Mouse (Mus musculus) liver, adult 2 months (tissue): ENCODE measurements around the gene Loxl1. TPM values are rescaled to one million over a fixed set of nuclear protein-coding genes. Genes with fewer than 3 reads are reported as not detected.

Source experiments
- DNase-seq: peaks from one replicate; pipeline ENCODE4 v3.0.0-alpha.2; 2011; ENCODE audit warnings: low read depth, low spot score; ENCODE audit errors: extremely low read depth
- H3K27ac ChIP-seq: fragments of 200-500 bp; replicated peaks from 2 replicates; pipeline ENCODE4 v1.5.1; 2012; ENCODE audit warnings: low read depth, mild to moderate bottlenecking, control low read depth, inconsistent platforms, low read length; ENCODE audit not compliant: insufficient read depth
- H3K27me3 ChIP-seq: fragments of 200-500 bp; 2 replicates; pipeline ENCODE4 v1.6.1; 2012; ENCODE audit warnings: mild to moderate bottlenecking, moderate library complexity, low read length, inconsistent platforms; ENCODE audit not compliant: control insufficient read depth, insufficient read depth
- H3K36me3 ChIP-seq: fragments of 200-500 bp; 2 replicates; pipeline ENCODE4 v1.6.1; 2012; ENCODE audit warnings: low read length, inconsistent platforms; ENCODE audit not compliant: control insufficient read depth, insufficient read depth
- H3K4me1 ChIP-seq: fragments of 200-500 bp; 2 replicates; pipeline ENCODE4 v1.6.1; 2011; ENCODE audit warnings: low read length; ENCODE audit not compliant: control insufficient read depth, insufficient read depth
- H3K4me3 ChIP-seq: fragments of 200-500 bp; 2 replicates; pipeline ENCODE4 v1.5.1; 2011; ENCODE audit warnings: low read depth, mild to moderate bottlenecking, control low read depth, low read length, moderate library complexity; ENCODE audit not compliant: insufficient read depth
- H3K79me2 ChIP-seq: fragments of 200-500 bp; 2 replicates; pipeline ENCODE4 v1.6.1; 2012; ENCODE audit warnings: inconsistent platforms, mild to moderate bottlenecking, low read length, moderate library complexity; ENCODE audit not compliant: control insufficient read depth, insufficient read depth
- H3K9ac ChIP-seq: fragments of 200-500 bp; 2 replicates; pipeline ENCODE4 v1.6.1; 2012; ENCODE audit warnings: low read depth, mild to moderate bottlenecking, control low read depth, inconsistent platforms, low read length
- CTCF ChIP-seq: fragments of 200-500 bp; IDR thresholded peaks from 2 replicates; pipeline ENCODE4 v1.5.1; 2011; ENCODE audit warnings: low read depth, low read length, control low read depth
- POLR2A ChIP-seq: fragments of 200-500 bp; IDR thresholded peaks from 2 replicates; pipeline ENCODE4 v1.6.1; 2011; ENCODE audit warnings: low read length, control low read depth; ENCODE audit not compliant: insufficient read depth; ENCODE audit errors: extremely low read depth
- WGBS: fragments of 180-500 bp; shearing (Covaris S2); methylation state at CpG from one replicate; pipeline ENCODE4 v1.1.7; 2018; 5-methylcytosine and 5-hydroxymethylcytosine counted together
- polyA plus RNA-seq: library from polyadenylated mRNA; depleted of rRNA; stranded (reverse); fragments of >200 nt; gene quantifications from 2 replicates; pipeline ENCODE4 v1.2.3, GENCODE M21; 2012
- total RNA-seq: library from RNA; depleted of rRNA; stranded (reverse); fragments of >200 nt; gene quantifications from 2 replicates; pipeline ENCODE4 v1.2.3, GENCODE M21; 2014

Loxl1 gene
- total and polyA plus RNA-seq, 2 experiments = 0.74 to 2.2 TPM

DNA sequence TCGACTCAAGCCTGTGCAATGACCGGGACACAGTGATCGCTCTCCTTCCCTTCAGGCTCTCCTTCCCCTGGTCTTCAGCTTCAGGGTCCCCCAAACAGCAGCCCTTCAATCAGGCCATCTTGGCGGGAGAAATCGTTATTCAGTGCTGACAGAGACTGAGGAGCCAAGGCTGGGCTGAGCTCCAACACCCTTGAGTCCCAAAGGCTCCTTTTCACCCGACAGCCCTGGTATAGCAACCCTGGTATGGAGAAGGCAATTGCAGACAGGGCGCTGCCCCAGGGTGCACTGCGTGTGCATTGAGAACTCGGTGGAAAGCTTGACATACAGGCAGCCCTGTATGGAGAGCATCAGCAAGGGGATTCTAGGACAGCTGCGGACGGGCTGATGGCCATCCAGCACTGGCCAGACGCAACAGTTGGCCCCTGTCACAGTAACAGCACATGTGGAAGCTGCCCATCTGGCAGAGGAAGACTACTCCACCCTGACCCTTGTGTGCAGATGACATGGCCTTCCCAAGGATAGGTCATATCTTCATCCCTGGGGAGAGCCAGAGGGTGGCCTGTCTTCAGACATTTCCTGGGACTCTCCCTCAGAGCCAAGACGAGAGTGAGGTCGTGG is 2.8 kb downstream of the Loxl1 start:
- H3K4me1 ChIP-seq = 0 out of 2 replicates have a peak, but pooled peaks cover 1% of the 10 kb centered on the region
- H3K27me3 ChIP-seq = peaks cover 17% of the 10 kb centered on the region
- H3K4me3 ChIP-seq = no peak overlapping the region
- 76% methylated on average over 14 of the region's 14 CpGs for WGBS
- no peaks in the 10 kb centered on the region for H3K36me3 ChIP-seq
- H3K9ac ChIP-seq = no peak overlapping the region
- H3K27ac ChIP-seq = no peak overlapping the region
- TF ChIP-seq POLR2A = no peak
- no peak for TF ChIP-seq CTCF
- H3K79me2 ChIP-seq = no peaks in the 10 kb centered on the region
- peak; percentile 14 for DNase-seq

DNA sequence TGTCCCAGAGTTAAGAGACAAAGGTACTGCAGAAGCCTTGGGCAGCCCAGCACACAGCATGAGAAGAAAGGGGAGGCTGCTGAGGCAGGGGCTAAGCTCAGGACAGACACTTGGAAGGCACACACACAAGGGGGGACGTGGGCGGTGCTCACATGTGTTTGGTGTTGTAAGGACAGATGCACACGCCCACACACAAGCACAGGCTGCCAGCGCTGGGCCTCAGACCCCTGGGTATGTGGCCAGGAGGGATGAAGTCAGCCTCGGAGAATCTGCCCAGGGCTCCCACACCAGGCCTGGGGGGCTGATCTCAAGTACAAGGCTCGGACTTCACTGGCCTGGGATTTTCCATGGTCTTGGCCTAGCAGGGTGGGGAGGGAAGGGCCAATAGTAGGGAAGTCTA is 4.6 kb downstream of the Loxl1 start:
- no peaks in the 10 kb centered on the region for H3K36me3 ChIP-seq
- no peak for TF ChIP-seq CTCF
- WGBS = 70% methylated on average over 6 of the region's 6 CpGs
- no peak overlapping the region for H3K27ac ChIP-seq
- H3K9ac ChIP-seq = no peak overlapping the region
- H3K79me2 ChIP-seq = no peaks in the 10 kb centered on the region
- peaks cover 17% of the 10 kb centered on the region for H3K27me3 ChIP-seq
- 0 out of 2 replicates have a peak, but pooled peaks cover 1% of the 10 kb centered on the region for H3K4me1 ChIP-seq
- no peak overlapping the region for H3K4me3 ChIP-seq
- no peak for DNase-seq

DNA sequence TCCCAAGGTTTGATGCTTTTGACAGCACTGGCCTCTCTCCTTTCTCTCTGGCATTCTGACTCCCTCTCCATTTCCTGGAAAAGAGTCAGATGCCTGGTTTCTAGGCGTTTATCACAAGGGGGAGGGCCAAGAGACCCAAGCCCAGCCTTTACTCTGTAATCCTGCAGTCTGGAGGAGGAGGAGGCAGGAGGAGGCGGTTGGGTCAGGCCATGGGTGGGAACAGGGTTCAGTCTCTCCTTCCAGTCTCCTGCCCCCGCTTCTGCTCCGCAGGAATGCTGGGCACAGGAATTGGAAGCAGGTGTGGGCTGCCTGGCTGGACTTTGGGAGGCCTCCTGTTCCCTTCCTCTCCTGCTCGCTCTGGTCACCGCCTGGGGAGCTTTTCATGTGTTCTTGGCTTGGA is 7.3 kb downstream of the Loxl1 start:
- Histone ChIP-seq H3K79me2 (no peaks in the 10 kb centered on the region), H3K9ac (no peak overlapping the region), H3K27ac (no peak overlapping the region), H3K36me3 (no peaks in the 10 kb centered on the region), H3K4me3 (no peak overlapping the region), H3K4me1 (no peaks in the 10 kb centered on the region), H3K27me3 (no peaks in the 10 kb centered on the region)
- DNase-seq = no peak
- WGBS = 36% methylated on average over 6 of the region's 6 CpGs
- TF ChIP-seq CTCF (no peak), POLR2A (no peak)

GRCm38 (mm10) chr9:58303599-58304271 is 9.3 kb downstream of the Loxl1 start:
- Histone ChIP-seq H3K27me3 (no peaks in the 10 kb centered on the region), H3K36me3 (no peaks in the 10 kb centered on the region), H3K9ac (no peak overlapping the region), H3K27ac (no peak overlapping the region), H3K79me2 (no peaks in the 10 kb centered on the region), H3K4me3 (no peak overlapping the region), H3K4me1 (no peaks in the 10 kb centered on the region)
- 56% methylated on average over 8 of the region's 8 CpGs for WGBS
- TF ChIP-seq POLR2A = no peak
- TF ChIP-seq CTCF = no peak
- peak; percentile 8 for DNase-seq

DNA sequence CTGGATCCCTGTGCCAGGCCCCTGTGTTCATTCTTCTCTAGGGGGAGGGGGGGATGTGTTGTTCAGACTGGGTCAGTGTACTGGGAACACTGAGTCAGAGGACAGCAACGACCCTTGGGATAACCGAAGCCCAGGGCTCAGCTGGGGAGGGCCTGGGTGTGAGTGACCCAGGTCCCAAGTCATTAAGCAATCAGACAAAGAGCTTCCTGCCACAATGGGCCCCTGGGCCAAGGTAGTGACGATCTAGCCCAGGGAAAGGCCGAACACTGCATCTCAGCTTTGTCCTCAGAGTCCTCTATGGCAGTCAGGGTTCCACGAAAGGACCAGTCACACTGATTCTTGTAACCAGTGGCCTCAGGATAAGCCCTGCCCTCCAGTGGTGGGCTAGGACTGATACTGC is 9.9 kb downstream of the Loxl1 start:
- no peak for DNase-seq
- TF ChIP-seq POLR2A = no peak
- no peak for TF ChIP-seq CTCF
- H3K79me2 ChIP-seq = no peaks in the 10 kb centered on the region
- no peak overlapping the region for H3K27ac ChIP-seq
- H3K4me3 ChIP-seq = no peak overlapping the region
- no peak overlapping the region for H3K9ac ChIP-seq
- H3K4me1 ChIP-seq = no peaks in the 10 kb centered on the region
- WGBS = 62% methylated on average over 5 of the region's 5 CpGs
- H3K27me3 ChIP-seq = no peaks in the 10 kb centered on the region
- no peaks in the 10 kb centered on the region for H3K36me3 ChIP-seq

DNA sequence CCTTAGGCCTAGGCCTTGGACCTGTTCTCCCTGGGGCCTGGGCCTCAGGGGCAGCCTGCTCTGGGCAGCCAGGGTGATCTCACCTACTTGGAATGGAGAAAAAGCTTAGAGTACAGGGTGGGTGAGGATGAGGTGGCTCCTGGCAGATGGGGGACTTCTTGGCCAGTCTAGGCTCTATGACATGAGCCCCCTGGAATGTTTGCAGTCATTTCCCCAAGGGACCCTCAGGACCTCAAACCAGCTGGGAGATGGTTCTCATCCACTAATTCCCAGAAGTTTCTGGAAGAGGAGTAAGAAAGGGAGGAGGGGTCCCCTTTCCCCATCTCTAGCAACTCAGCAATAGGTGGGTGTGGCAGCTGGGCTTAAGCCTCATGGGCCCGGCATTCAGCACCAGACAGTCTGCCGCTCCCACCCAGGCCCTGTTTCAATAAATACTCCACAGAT is 13.6 kb downstream of the Loxl1 start:
- H3K36me3 ChIP-seq = no peaks in the 10 kb centered on the region
- H3K9ac ChIP-seq = no peak overlapping the region
- 86% methylated on average over 2 of the region's 2 CpGs for WGBS
- H3K27ac ChIP-seq = no peak overlapping the region
- no peaks in the 10 kb centered on the region for H3K27me3 ChIP-seq
- H3K4me3 ChIP-seq = no peak overlapping the region
- no peak for TF ChIP-seq POLR2A
- no peak for TF ChIP-seq CTCF
- no peaks in the 10 kb centered on the region for H3K79me2 ChIP-seq
- no peak for DNase-seq
- H3K4me1 ChIP-seq = no peaks in the 10 kb centered on the region
